Mouse (Mus musculus) CD4-positive helper T cell, adult 2 months (primary cell): ENCODE results near the gene Slc35b2.

Experiments used
- DNase-seq: peaks from one replicate; pipeline ENCODE4 v3.0.0-alpha.2; 2012; ENCODE audit warnings: low read depth, missing footprints, low spot score

Slc35b2 gene

GRCm38 (mm10) chr17:45599446-45600242 lies 36.0 kb downstream of the Slc35b2 start, which contains the start of gene Slc29a1:
TSS of gene Slc29a1 (minus strand) at chr17:45599606.
- no peak for DNase-seq

GRCm38 (mm10) chr17:45600267-45600666 lies 36.6 kb downstream of the Slc35b2 start:
- no peak for DNase-seq

- no peak for DNase-seq
These were observed 37.7 kb downstream of the Slc35b2 start for GRCm38 (mm10) chr17:45601325-45601724.

GRCm38 (mm10) chr17:45601877-45602304 lies 38.2 kb downstream of the Slc35b2 start, which contains the start of gene Mymx:
TSS of gene Mymx (minus strand) at chr17:45602102.
- no peak for DNase-seq

DNA sequence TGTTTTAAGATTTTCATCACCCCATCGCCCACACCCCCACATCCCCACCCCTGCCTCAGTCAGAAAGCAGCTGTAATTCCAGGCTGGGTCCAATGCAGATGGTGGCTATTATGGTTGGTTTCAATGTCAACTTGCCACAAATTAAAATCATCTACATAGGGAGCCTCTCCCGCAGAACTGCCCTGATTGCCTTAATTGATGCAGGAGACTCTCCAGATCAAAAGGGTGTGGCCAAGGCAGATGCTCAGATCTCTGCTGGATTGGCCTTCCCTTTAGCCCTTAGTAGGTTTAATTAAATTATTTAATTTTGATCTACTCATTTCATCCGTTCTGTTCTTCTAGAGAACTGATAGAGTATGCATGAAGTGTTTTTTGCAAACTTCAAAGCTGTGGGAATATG lies 39.3 kb downstream of the Slc35b2 start:
- DNase-seq, result no peak

GRCm38 (mm10) chr17:45606992-45607879 lies 43.6 kb downstream of the Slc35b2 start:
- DNase-seq, result no peak

- no peak for DNase-seq
These were observed 44.7 kb downstream of the Slc35b2 start for GRCm38 (mm10) chr17:45608396-45608795.

DNA sequence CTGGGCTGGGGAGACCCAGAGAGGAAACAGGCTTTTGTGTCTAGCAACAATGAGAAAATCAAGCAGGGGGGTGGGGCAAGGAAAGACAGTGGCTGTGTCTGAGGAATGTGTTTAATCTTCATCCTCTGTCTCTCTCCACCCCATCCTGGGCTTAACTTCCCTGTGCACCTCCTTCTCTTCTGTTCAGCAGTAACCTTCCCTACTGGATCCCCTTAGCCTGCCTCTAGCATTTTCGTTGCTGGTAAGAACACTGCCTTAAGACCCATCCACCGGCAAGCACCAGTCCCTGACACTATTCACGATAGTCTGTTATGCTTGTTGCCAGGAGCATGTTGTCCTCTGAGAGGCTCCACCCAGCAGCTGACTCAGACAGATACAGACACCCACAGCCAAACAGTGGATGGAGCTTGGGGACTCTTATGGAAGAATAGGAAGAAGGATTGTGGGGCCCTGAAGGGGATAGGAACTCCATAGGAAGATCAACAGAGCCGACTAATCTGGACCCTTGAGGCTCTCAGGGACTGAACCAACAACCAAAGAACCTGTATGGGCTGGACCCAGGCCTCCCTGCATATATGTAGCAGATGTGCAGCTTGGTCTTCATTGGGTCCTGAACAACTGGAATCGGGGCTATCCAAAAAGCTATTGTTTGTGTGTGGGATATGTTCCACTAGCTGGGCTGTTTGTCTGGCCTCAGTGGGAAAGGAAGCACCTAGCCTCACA lies 46.6 kb downstream of the Slc35b2 start:
- DNase-seq, result no peak

GRCm38 (mm10) chr17:45612008-45612407 lies 48.3 kb downstream of the Slc35b2 start:
- no peak for DNase-seq

- no peak for DNase-seq
These were observed 49.2 kb downstream of the Slc35b2 start for GRCm38 (mm10) chr17:45612921-45613320.

GRCm38 (mm10) chr17:45616046-45616650 lies 52.5 kb downstream of the Slc35b2 start:
- DNase-seq, result no peak

DNA sequence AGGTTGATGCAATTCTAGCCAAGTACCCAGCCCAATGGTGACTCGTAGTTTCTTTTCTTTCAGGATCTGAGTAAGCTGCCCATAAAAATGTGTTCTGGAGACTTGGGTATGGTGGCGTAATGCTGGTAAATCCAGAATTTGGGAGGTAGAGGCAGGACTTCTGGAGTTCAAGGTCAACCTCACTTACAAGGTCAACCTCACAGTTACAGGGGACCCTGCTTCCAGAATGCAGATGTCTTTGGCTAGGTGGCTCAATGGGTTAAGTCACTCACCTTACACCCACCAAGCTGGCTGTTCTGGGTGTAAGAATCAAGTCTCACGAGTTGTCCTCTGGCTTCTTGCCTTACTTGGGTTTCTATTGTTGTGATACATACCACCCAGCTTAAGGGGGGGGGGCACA lies 53.0 kb downstream of the Slc35b2 start:
- no peak for DNase-seq
